Mouse (Mus musculus) urinary bladder, postnatal 0 days (tissue): ENCODE measurements around the gene Vmn2r106. TPM values are rescaled to one million over a fixed set of nuclear protein-coding genes. Genes with fewer than 3 reads are reported as not detected.

ENCODE experiments used
- polyA plus RNA-seq: library from polyadenylated mRNA; unstranded; fragments of >200 nt; fragmentation: Nextera tagmentation; extraction: Ambion mirVana; gene quantifications from 2 replicates; pipeline ENCODE4 v1.2.1, GENCODE M21; 2015

Gene Vmn2r106
- polyA plus RNA-seq, result not detected in 2 replicates

GRCm38 (mm10) chr17:20285453-20285852 lies at the start of gene Vmn2r106:
Gene Vmn2r106 (minus strand): TSS chr17:20285553.

GRCm38 (mm10) chr17:20234952-20235351 lies 50.4 kb downstream of the Vmn2r106 start, which contains the start of gene Vmn2r105:
Gene Vmn2r105 (minus strand): TSS chr17:20235052.

Other genes with a start within 250 kb of the Vmn2r106 start
- not detected in 2 replicates for gene Vmn2r104, start 237.2 kb downstream of the Vmn2r106 start, polyA plus RNA-seq
- not detected in 2 replicates for gene Fpr-rs7, start 171.3 kb downstream of the Vmn2r106 start, polyA plus RNA-seq
- not detected in 2 replicates for gene Fpr-rs6, start 102.5 kb downstream of the Vmn2r106 start, polyA plus RNA-seq
- gene Vmn2r105, start 50.5 kb downstream of the Vmn2r106 start, polyA plus RNA-seq, result not detected in 2 replicates
- not detected in 2 replicates for gene Vmn2r107, start 59.7 kb upstream of the Vmn2r106 start, polyA plus RNA-seq
- not detected in 2 replicates for gene Vmn1r224, start 128.6 kb upstream of the Vmn2r106 start, polyA plus RNA-seq
- gene Vmn2r108, start 195.8 kb upstream of the Vmn2r106 start, polyA plus RNA-seq, result not detected in 2 replicates
- gene Vmn1r225, start 212.6 kb upstream of the Vmn2r106 start, polyA plus RNA-seq, result not detected in 2 replicates